Mouse (Mus musculus) neural tube, embryonic 14.5 days (tissue): Measurements from ENCODE around the gene Retsat. TPM values are rescaled to one million over a fixed set of nuclear protein-coding genes. Genes with fewer than 3 reads are reported as not detected.

Source experiments
- ATAC-seq: fragments of 200-750 bp; cut with Nextera tagmentation; 2 replicates; pipeline ENCODE4 v1.8.0; 2017; ENCODE audit warnings: low read depth, mild to moderate bottlenecking, moderate TSS enrichment, moderate library complexity
- H3K27ac ChIP-seq: fragments of 300-500 bp; sonication (generic); 2 replicates; pipeline ENCODE4 v1.5.1; 2014; ENCODE audit warnings: low read depth, mild to moderate bottlenecking, control low read depth, low read length, moderate library complexity, mixed read lengths
- H3K27me3 ChIP-seq: fragments of 300-500 bp; sonication (generic); 2 replicates; pipeline ENCODE4 v1.6.1; 2014; ENCODE audit warnings: low read length; ENCODE audit not compliant: control insufficient read depth, insufficient read depth
- H3K36me3 ChIP-seq: fragments of 300-500 bp; sonication (generic); 2 replicates; pipeline ENCODE4 v1.6.1; 2014; ENCODE audit warnings: low read length, mixed read lengths; ENCODE audit not compliant: control insufficient read depth, insufficient read depth
- H3K4me1 ChIP-seq: fragments of 300-500 bp; sonication (generic); 2 replicates; pipeline ENCODE4 v1.6.1; 2014; ENCODE audit warnings: low read length; ENCODE audit not compliant: control insufficient read depth, insufficient read depth
- H3K4me2 ChIP-seq: fragments of 300-500 bp; sonication (generic); 2 replicates; pipeline ENCODE4 v1.6.1; 2014; ENCODE audit warnings: mild to moderate bottlenecking, low read depth, low read length, control low read depth
- H3K4me3 ChIP-seq: fragments of 300-500 bp; sonication (generic); 2 replicates; pipeline ENCODE4 v1.5.1; 2014; ENCODE audit warnings: low read depth, low read length, control low read depth, mixed read lengths
- H3K9ac ChIP-seq: fragments of 300-500 bp; sonication (generic); replicated peaks from 2 replicates; pipeline ENCODE4 v1.6.1; 2014; ENCODE audit warnings: low read depth, mild to moderate bottlenecking, control low read depth, low read length, mixed read lengths
- H3K9me3 ChIP-seq: fragments of 300-500 bp; sonication (generic); 2 replicates; pipeline ENCODE4 v1.6.1; 2016; ENCODE audit warnings: low read length; ENCODE audit not compliant: control insufficient read depth
- WGBS: fragments of 180-500 bp; shearing (Covaris S2); extraction: QIAGEN DNeasy Blood & Tissue Kit; methylation state at CpG from one replicate; pipeline ENCODE4 v1.1.7; 2014; 5-methylcytosine and 5-hydroxymethylcytosine counted together
- polyA plus RNA-seq: library from polyadenylated mRNA; unstranded; fragments of >200 nt; fragmentation: Nextera tagmentation; extraction: Ambion mirVana; gene quantifications from 2 replicates; pipeline ENCODE4 v1.2.1, GENCODE M21; 2014

Retsat gene
- polyA plus RNA-seq, 1 experiment from 2014 or later = 3.9 TPM

GRCm38 (mm10) chr6:72583211-72583839 is 14.9 kb upstream of the Retsat start:
- ATAC-seq = no peak
- no peaks in the 10 kb centered on the region for H3K4me1 ChIP-seq
- H3K27ac ChIP-seq = no peak overlapping the region
- H3K27me3 ChIP-seq = no peaks in the 10 kb centered on the region
- peaks cover 7% of the 10 kb centered on the region; the same call in 1 of the 2 replicates for H3K36me3 ChIP-seq
- H3K9me3 ChIP-seq = no peaks in the 10 kb centered on the region
- no peak overlapping the region for H3K4me3 ChIP-seq
- H3K4me2 ChIP-seq = no peak overlapping the region
- H3K9ac ChIP-seq = no peak overlapping the region
- 90% methylated on average over 4 of the region's 4 CpGs for WGBS

GRCm38 (mm10) chr6:72584154-72584553 is 14.1 kb upstream of the Retsat start:
- no peaks in the 10 kb centered on the region for H3K9me3 ChIP-seq
- H3K4me1 ChIP-seq = no peaks in the 10 kb centered on the region
- no peak overlapping the region for H3K9ac ChIP-seq
- no peak overlapping the region for H3K4me2 ChIP-seq
- H3K27me3 ChIP-seq = no peaks in the 10 kb centered on the region
- WGBS = 92% methylated on average over 11 of the region's 11 CpGs
- no peak for ATAC-seq
- H3K36me3 ChIP-seq = peaks cover 6% of the 10 kb centered on the region; the same call in 1 of the 2 replicates
- no peak overlapping the region for H3K4me3 ChIP-seq
- no peak overlapping the region for H3K27ac ChIP-seq

DNA sequence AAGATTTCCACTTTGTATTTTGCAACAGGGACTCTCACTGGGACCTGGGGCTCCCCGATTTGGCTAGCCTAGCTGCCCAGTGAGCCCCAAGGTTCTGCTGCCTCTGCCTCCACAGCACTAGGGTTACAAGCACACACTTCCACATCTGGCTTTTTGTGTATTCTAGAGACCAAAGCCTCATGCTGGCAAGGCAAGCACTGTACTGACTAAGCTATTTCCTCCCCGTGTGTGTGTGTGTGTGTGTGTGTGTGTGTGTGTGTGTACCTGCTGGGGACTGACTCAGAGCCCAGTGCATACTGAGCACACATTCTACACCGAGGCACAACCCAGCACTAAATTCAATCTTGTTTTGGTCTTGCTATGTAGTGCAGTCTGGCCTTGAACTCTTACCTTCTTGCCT is 11.6 kb upstream of the Retsat start:
- no peak overlapping the region for H3K9ac ChIP-seq
- H3K36me3 ChIP-seq = peaks cover 3% of the 10 kb centered on the region; the same call in 1 of the 2 replicates
- no peaks in the 10 kb centered on the region for H3K27me3 ChIP-seq
- no peak overlapping the region for H3K27ac ChIP-seq
- H3K4me1 ChIP-seq = no peaks in the 10 kb centered on the region
- no peak overlapping the region for H3K4me3 ChIP-seq
- H3K4me2 ChIP-seq = no peak overlapping the region
- ATAC-seq = no peak
- no peaks in the 10 kb centered on the region for H3K9me3 ChIP-seq
- 79% methylated on average over 3 of the region's 3 CpGs for WGBS

DNA sequence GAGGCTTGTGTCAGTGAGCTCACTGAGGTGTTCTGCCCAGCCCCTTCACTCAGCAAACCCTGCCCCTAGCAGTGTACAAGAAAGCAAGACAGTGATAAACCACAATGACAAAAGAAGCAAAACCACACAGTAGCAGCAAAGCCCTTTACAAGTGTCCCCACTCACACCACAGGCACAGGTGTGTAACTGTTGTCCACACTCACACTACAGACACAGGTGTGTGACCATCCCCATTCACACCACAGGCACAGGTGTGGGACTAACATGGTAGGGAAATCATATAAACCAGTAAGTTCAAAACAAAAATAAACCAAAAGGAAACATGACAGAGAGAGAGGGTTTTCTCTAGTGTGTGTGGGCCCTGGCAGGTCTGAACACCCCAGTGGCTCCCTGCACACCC is 10.0 kb upstream of the Retsat start:
- Histone ChIP-seq H3K9ac (no peak overlapping the region), H3K4me3 (no peak overlapping the region), H3K27ac (no peak overlapping the region), H3K27me3 (no peaks in the 10 kb centered on the region), H3K36me3 (peaks cover 3% of the 10 kb centered on the region; the same call in 1 of the 2 replicates), H3K9me3 (no peaks in the 10 kb centered on the region), H3K4me2 (no peak overlapping the region), H3K4me1 (no peaks in the 10 kb centered on the region)
- no peak for ATAC-seq

DNA sequence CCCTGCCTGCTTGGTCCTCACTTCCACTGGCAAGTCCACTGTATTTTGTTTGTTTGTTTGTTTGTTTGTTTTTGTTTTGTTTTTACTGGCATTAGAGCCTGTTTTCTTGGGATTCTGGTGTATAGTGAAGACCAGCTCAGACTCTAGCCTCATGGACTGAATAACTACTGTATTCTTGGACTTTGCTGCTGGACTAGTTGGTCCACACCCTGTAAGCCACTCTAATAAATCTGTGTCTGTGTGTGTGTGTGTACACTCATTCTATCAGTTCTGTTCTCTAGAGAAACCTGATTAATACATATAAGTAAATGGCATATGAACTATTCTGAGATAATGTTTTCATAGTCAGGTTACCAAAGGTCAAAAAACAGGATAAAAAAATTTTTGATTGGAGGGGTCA is 8.2 kb upstream of the Retsat start:
- no peaks in the 10 kb centered on the region for H3K9me3 ChIP-seq
- no peak overlapping the region for H3K27ac ChIP-seq
- H3K4me2 ChIP-seq = no peak overlapping the region
- no peaks in the 10 kb centered on the region for H3K27me3 ChIP-seq
- no peak overlapping the region for H3K9ac ChIP-seq
- H3K4me1 ChIP-seq = no peaks in the 10 kb centered on the region
- H3K4me3 ChIP-seq = no peak overlapping the region
- no peak for ATAC-seq
- H3K36me3 ChIP-seq = peaks cover 3% of the 10 kb centered on the region; the same call in 1 of the 2 replicates

GRCm38 (mm10) chr6:72593011-72593803 is 5.1 kb upstream of the Retsat start:
- H3K9me3 ChIP-seq = no peaks in the 10 kb centered on the region
- no peak overlapping the region for H3K4me3 ChIP-seq
- no peak for ATAC-seq
- no peak overlapping the region for H3K27ac ChIP-seq
- WGBS = 84% methylated on average over 6 of the region's 6 CpGs
- no peak overlapping the region for H3K4me2 ChIP-seq
- peaks cover 10% of the 10 kb centered on the region for H3K4me1 ChIP-seq
- H3K9ac ChIP-seq = no peak overlapping the region
- H3K27me3 ChIP-seq = no peaks in the 10 kb centered on the region
- H3K36me3 ChIP-seq = no peaks in the 10 kb centered on the region

- WGBS = 79% methylated on average over 5 of the region's 5 CpGs
- ATAC-seq = no peak
- H3K4me2 ChIP-seq = no peak overlapping the region
Measured at GRCm38 (mm10) chr6:72593914-72594313, 4.4 kb upstream of the Retsat start.

DNA sequence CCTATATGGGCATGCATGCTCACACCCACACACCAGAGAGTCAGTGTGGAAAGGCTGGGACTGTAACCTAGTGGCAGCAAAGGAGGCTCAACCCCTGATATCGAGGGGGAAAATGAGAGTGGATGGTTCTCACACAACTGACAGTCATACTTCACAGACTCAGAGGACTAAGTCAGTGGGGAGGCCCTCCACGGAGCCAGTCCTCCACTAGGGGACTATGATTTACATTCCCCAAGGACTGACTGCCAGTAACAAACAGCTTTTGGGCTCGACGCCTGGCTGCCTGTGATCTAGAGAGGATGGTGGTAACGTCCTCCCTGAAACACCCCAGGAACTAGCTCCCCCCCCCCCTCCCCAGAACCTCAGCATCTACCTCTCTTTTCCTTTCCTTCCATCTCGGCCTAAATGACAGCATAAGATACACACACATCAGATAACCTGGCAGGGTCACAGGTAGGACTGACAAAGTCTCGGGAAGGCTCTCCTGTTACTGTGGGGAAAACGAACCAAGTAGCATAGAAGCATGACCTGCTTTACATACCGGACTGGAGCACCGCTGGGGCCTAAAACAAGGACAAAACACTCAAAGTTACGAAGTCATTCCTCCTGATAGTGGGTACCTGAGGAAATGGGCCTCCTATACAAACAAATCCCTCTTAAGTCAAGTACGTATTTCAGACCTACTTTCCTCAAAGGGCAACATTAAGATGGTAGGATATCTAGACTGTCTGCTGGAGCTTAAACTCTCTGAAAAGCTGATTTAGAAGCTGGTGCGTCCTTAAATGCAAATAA is 996 bp upstream of the Retsat start:
- Histone ChIP-seq H3K27ac (no peak overlapping the region), H3K36me3 (no peaks in the 10 kb centered on the region), H3K9ac (peak overlapping the region; percentile 56), H3K4me3 (peak overlapping the region; percentile 48), H3K9me3 (no peaks in the 10 kb centered on the region), H3K4me1 (peaks cover 10% of the 10 kb centered on the region), H3K27me3 (no peaks in the 10 kb centered on the region), H3K4me2 (peak overlapping the region; percentile 75)
- WGBS = 42% methylated on average over 13 of the region's 13 CpGs
- no peak for ATAC-seq

More at GRCm38 (mm10) chr6:72593914-72594313, 4.4 kb upstream of the Retsat start:
- Histone ChIP-seq H3K36me3 (no peaks in the 10 kb centered on the region), H3K27ac (no peak overlapping the region), H3K4me1 (peaks cover 10% of the 10 kb centered on the region), H3K9me3 (no peaks in the 10 kb centered on the region), H3K4me3 (no peak overlapping the region), H3K9ac (no peak overlapping the region), H3K27me3 (no peaks in the 10 kb centered on the region)
